Mouse (Mus musculus) E14TG2a.4 (cell line): Measurements from ENCODE around the gene Gm17617.

Experiments
- H3K27me3 ChIP-seq: 2 replicates; pipeline ENCODE4 v1.6.1; 2014; ENCODE audit warnings: low read length, control low read depth; ENCODE audit not compliant: insufficient read depth
- H3K36me3 ChIP-seq: 2 replicates; pipeline ENCODE4 v1.6.1; 2014; ENCODE audit warnings: low read length, control low read depth; ENCODE audit not compliant: insufficient read depth
- H3K4me1 ChIP-seq: replicated peaks from 2 replicates; pipeline ENCODE4 v1.6.1; 2014; ENCODE audit warnings: low read depth, low read length, control low read depth
- H3K4me3 ChIP-seq: replicated peaks from 2 replicates; pipeline ENCODE4 v1.5.1; 2014; ENCODE audit warnings: mild to moderate bottlenecking, low read length
- H3K9me3 ChIP-seq: 2 replicates; pipeline ENCODE4 v1.6.1; 2014; ENCODE audit warnings: low read length, control low read depth
- CTCF ChIP-seq: conservative IDR thresholded peaks from 2 replicates; pipeline ENCODE4 v1.5.1; 2014; ENCODE audit warnings: low read length
- NANOG ChIP-seq: IDR thresholded peaks from 2 replicates; pipeline ENCODE4 v1.6.1; 2014; ENCODE audit warnings: borderline replicate concordance, low read length, mixed read lengths
- POU5F1 ChIP-seq: IDR thresholded peaks from 2 replicates; pipeline ENCODE4 v1.6.1; 2014; ENCODE audit warnings: low read length, borderline replicate concordance

The Gm17617 gene

DNA sequence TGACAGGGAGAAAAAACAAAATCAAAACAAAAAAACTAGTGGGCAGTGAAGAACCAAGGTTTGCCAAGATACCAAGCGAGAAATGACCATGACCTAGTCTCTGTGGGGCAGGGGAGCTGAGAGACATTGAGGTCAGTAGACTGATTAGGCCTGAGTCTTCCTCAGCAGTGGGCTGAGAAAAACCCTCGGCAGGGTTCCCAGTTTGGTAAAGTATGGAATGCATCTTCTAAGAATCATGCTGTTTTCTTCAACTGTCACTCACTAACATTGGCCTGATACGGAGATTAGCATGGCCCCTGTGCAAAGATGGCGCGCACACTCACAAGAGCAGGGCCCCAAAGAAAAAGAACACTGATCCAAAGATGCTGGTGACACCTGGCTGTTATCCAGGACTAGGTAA is 20.6 kb upstream of the Gm17617 start:
- TF ChIP-seq NANOG (no peak), POU5F1 (no peak), CTCF (no peak)
- peaks cover 30% of the 10 kb centered on the region for H3K4me1 ChIP-seq
- no peaks in the 10 kb centered on the region for H3K36me3 ChIP-seq
- H3K9me3 ChIP-seq, result no peaks in the 10 kb centered on the region
- no peak overlapping the region for H3K4me3 ChIP-seq
- peaks cover 63% of the 10 kb centered on the region for H3K27me3 ChIP-seq

DNA sequence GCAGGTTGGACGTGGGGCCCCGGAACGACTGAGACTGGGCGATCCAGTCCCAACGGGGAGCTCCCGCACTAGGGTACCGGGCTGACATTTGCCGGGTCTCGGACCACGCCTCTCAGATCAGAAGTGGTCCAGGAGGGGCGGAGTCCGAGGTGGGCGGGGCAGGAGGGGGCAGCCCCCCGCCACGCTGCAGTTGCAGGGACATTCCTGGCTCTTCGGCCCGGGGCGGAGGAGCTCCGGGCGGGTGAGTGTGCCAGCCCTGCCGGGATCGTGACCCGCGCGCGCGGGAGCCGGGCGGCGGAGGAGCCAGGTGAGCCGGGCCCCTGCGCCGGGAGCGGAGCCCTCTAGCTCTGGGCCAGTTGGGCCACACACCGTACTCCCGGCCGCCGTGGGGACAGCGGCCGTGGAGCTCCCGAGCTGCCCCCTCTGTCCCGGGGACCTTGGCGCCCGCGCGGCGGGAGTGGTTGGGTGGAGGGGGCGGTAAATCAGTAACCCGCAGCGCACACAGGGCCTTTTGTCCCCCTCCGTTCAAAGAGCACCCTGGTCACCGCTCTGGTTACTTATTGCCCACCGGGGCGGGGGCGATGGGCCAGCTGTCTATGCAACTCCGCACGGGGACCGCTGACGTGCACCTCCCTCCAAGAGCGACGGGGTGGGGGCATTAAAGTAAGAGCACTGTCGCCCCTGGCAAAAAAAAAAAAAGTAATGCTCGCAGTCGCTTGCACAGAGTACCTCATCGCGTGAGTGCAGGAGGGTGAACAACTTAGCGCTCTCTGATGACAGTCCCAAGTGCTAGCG is 19.5 kb upstream of the Gm17617 start, which contains the start of gene Fgfr4:
Gene Fgfr4, plus strand, starts transcription at position 20 of the 795 bp plus-strand sequence.
- no peaks in the 10 kb centered on the region for H3K9me3 ChIP-seq
- TF ChIP-seq NANOG (no peak), CTCF (no peak), POU5F1 (no peak)

DNA sequence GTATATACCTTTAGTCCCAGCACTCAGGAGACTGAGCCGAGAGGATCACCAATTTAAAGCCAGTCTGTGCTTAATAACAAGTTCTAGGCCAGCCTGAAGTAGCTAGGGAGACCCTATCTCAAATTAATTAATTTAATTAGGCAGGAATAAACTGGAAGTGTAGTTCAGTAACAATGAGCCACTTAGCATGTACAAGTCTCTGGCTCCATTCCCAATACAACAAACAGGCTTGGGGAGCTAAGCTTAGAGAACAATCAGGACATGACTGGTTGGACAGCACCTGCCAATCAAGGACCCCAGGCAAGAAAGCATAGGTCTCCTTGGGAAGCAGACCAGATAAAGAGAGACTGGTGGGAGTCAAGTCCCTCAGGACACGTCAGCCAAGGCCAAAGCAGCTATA is 6.9 kb upstream of the Gm17617 start:
- TF ChIP-seq CTCF (no peak), NANOG (no peak), POU5F1 (no peak)
- Histone ChIP-seq H3K9me3 (no peaks in the 10 kb centered on the region), H3K4me3 (no peak overlapping the region), H3K4me1 (peaks cover 8% of the 10 kb centered on the region), H3K27me3 (peaks cover 8% of the 10 kb centered on the region), H3K36me3 (no peaks in the 10 kb centered on the region)

More for the DNA sequence above, 19.5 kb upstream of the Gm17617 start, which contains the start of gene Fgfr4:
- peak within 1 kb of the TSS; percentile 84 for H3K4me3 ChIP-seq
- peaks cover 32% of the 10 kb centered on the region for H3K4me1 ChIP-seq
- H3K27me3 ChIP-seq, result peaks cover 56% of the 10 kb centered on the region
- H3K36me3 ChIP-seq, result no peaks in the 10 kb centered on the region

- Histone ChIP-seq H3K4me3 (no peak overlapping the region), H3K9me3 (no peaks in the 10 kb centered on the region), H3K27me3 (no peaks in the 10 kb centered on the region), H3K36me3 (peaks cover 42% of the 10 kb centered on the region), H3K4me1 (peaks cover 31% of the 10 kb centered on the region)
- TF ChIP-seq CTCF (peak; percentile 58), POU5F1 (no peak)
These were observed 2.0 kb upstream of the Gm17617 start for GRCm38 (mm10) chr13:55135382-55135781.

DNA sequence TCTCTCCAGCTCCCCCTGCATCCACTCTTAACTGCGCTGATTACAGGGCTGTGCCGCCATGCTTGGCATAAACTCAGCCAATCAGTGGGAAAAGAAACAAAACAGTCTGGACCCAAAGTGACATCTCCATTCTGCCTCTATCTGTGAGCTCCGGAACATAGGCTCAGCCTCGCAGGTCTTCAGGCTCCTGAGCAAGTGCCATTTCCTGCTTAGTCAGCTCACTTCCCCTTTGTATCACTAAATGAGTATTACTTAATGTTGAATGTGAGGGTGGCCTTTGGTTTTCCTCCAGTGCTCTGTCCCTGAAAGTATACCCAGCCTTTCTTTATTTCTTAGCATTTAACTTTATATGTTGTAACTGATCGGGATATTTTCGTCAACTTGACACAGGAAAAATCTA is 8.4 kb downstream of the Gm17617 start:
- no peaks in the 10 kb centered on the region for H3K4me1 ChIP-seq
- peaks cover 91% of the 10 kb centered on the region for H3K36me3 ChIP-seq
- TF ChIP-seq POU5F1 (no peak), NANOG (no peak), CTCF (no peak)
- H3K4me3 ChIP-seq, result no peak overlapping the region
- no peaks in the 10 kb centered on the region for H3K27me3 ChIP-seq
- H3K9me3 ChIP-seq, result no peaks in the 10 kb centered on the region

DNA sequence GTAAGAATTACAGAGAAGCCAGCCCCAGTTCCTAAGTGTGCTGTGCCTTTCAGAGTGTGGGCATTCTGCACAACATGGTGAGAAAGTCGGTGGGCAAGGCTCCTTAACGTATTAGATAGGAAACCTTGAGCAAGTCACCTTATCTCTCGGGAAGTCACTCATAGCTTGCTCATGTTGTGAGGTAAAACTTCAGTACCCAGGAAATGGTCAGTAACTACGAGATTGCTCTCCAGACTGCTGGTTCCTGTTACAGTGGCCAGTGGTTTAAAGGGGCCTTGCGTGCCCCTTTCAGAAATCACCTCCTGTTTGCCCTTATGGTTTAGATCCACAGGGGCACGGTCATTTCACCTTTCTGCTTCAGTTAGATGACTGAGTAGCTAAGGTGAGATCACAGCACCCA is 19.0 kb downstream of the Gm17617 start:
- TF ChIP-seq POU5F1 (no peak), NANOG (no peak), CTCF (no peak)
- H3K36me3 ChIP-seq, result peaks cover 87% of the 10 kb centered on the region
- no peak overlapping the region for H3K4me3 ChIP-seq
- peaks cover 7% of the 10 kb centered on the region; the same call in 1 of the 2 replicates for H3K4me1 ChIP-seq
- no peaks in the 10 kb centered on the region for H3K27me3 ChIP-seq
- H3K9me3 ChIP-seq, result no peaks in the 10 kb centered on the region

GRCm38 (mm10) chr13:55107694-55108093 is 25.7 kb downstream of the Gm17617 start:
- TF ChIP-seq CTCF, result no peak
- TF ChIP-seq NANOG, result no peak
- no peak for TF ChIP-seq POU5F1
- peaks cover 43% of the 10 kb centered on the region for H3K36me3 ChIP-seq

GRCm38 (mm10) chr13:55107116-55107515 is 26.2 kb downstream of the Gm17617 start:
- Histone ChIP-seq H3K9me3 (no peaks in the 10 kb centered on the region), H3K4me3 (no peak overlapping the region)
- TF ChIP-seq CTCF, result no peak
- TF ChIP-seq NANOG, result no peak
- TF ChIP-seq POU5F1, result no peak

More at GRCm38 (mm10) chr13:55107694-55108093, 25.7 kb downstream of the Gm17617 start:
- Histone ChIP-seq H3K27me3 (no peaks in the 10 kb centered on the region), H3K9me3 (no peaks in the 10 kb centered on the region), H3K4me3 (no peak overlapping the region), H3K4me1 (peaks cover 33% of the 10 kb centered on the region)

More at GRCm38 (mm10) chr13:55107116-55107515, 26.2 kb downstream of the Gm17617 start:
- Histone ChIP-seq H3K36me3 (peaks cover 38% of the 10 kb centered on the region), H3K4me1 (peaks cover 33% of the 10 kb centered on the region), H3K27me3 (no peaks in the 10 kb centered on the region)
